Mouse (Mus musculus): ENCODE measurements around the gene Olfr372. TPM values are rescaled to one million over a fixed set of nuclear protein-coding genes. Genes with fewer than 3 reads are reported as not detected.
"Not testable (repeated sequence)": the region's sequence is repeated elsewhere in the genome, so short reads cannot be mapped to it uniquely, and the experiment has no call there.

The Olfr372 gene
- polyA plus RNA-seq (2014; fragmentation: Nextera tagmentation; extraction: Ambion mirVana), result not detected in 2 replicates

DNA sequence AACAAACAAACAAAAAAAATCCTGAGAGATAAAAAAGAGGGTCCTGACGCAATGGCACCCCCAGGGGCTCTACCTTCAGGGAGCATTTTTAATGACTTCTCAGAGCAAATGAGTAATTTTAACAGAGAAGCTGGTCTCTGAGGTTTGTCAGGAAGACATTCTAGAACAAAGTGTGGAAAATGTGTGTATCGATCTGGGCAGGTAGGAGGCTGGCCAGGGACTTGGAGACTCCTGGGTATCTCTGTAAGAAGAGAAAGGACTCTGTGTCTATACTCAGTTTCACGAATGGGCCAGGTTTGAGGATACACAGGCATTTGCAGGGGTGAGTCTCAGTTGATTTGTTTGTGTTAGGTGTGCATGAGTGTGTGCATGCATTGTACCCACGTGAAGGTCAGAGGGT is at the start of gene Olfr372:
Gene Olfr372, plus strand, starts transcription at position 301 of the 400 bp plus-strand sequence.
- not testable (repeated sequence) for H3K4me2 ChIP-seq (ENCODE audit: low read length); H3K27me3 ChIP-seq (replicated peaks; ENCODE audit: control insufficient read depth, insufficient read depth, low read length); DNase-seq (ENCODE audit: low spot score); H3K4me1 ChIP-seq (replicated peaks; ENCODE audit: control insufficient read depth, insufficient read depth, low read length); H3K9me3 ChIP-seq (ENCODE audit: control insufficient read depth, low read length); H3K9ac ChIP-seq (ENCODE audit: low read length); H3K4me3 ChIP-seq (ENCODE audit: low read depth, low read length); H3K36me3 ChIP-seq (ENCODE audit: control insufficient read depth, insufficient read depth, low read length); ATAC-seq (replicated peaks; ENCODE audit: low FRiP score, low TSS enrichment, low read depth); H3K27ac ChIP-seq (ENCODE audit: low read depth)
- WGBS, result 73% methylated on average over 4 of the region's 4 CpGs

DNA sequence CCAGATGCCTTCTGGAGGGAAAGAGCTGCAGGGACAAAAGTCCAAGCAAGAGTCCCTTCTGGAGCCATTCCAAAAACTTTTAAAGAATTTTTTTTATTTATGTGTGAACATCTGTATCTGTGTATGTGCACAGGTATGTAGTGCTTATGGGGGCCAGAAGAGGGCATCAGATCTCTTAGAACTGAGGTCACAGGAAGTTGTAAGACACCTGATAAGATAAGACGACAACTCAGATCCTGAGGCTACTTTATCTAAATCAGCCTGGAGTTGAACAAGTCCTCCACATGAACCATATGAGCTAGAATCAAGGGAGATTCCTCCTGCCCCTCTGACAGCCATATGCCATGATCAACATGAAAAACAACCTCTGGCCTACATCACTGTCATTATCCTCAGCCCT is 41.6 kb upstream of the Olfr372 start:
- no peaks in the 10 kb centered on the region for H3K36me3 ChIP-seq (ENCODE audit: control insufficient read depth, insufficient read depth, low read length)
- H3K9ac ChIP-seq (ENCODE audit: low read length), result no peak overlapping the region
- no peak overlapping the region for H3K4me3 ChIP-seq (ENCODE audit: low read depth, low read length)
- H3K9me3 ChIP-seq (ENCODE audit: control insufficient read depth, low read length), result no peaks in the 10 kb centered on the region
- 83% methylated on average over 1 of the region's 1 CpGs for WGBS
- H3K27me3 ChIP-seq (replicated peaks; ENCODE audit: control insufficient read depth, insufficient read depth, low read length), result no peaks in the 10 kb centered on the region
- DNase-seq (ENCODE audit: low spot score) (no peak), ATAC-seq (replicated peaks; ENCODE audit: low FRiP score, low TSS enrichment, low read depth) (no peak)
- H3K4me2 ChIP-seq (ENCODE audit: low read length), result no peak overlapping the region
- H3K4me1 ChIP-seq (replicated peaks; ENCODE audit: control insufficient read depth, insufficient read depth, low read length), result no peaks in the 10 kb centered on the region
- H3K27ac ChIP-seq (ENCODE audit: low read depth), result no peak overlapping the region

DNA sequence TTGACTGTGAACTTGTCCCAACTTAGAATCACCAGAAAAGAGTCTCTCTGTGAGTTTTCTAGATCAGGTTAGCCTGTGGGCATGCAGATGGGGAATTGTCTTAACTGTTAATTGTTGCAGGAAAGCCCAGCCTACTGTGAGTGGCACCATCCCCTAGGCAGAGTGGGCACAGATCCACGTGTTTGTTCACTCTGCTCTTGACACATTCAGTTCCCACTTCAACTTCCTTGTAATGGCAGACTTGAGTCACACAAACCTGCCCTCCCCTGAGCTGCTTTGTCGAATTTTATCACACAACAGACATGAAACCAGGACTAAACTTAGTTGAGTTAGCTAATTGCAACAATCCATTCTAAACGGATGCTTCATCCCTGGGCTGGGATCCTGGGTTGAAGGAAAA is 40.8 kb upstream of the Olfr372 start:
- Histone ChIP-seq H3K4me1 (replicated peaks; ENCODE audit: control insufficient read depth, insufficient read depth, low read length) (no peaks in the 10 kb centered on the region), H3K4me2 (ENCODE audit: low read length) (no peak overlapping the region), H3K4me3 (ENCODE audit: low read depth, low read length) (no peak overlapping the region), H3K27me3 (replicated peaks; ENCODE audit: control insufficient read depth, insufficient read depth, low read length) (no peaks in the 10 kb centered on the region), H3K27ac (ENCODE audit: low read depth) (no peak overlapping the region), H3K9ac (ENCODE audit: low read length) (no peak overlapping the region), H3K9me3 (ENCODE audit: control insufficient read depth, low read length) (no peaks in the 10 kb centered on the region), H3K36me3 (ENCODE audit: control insufficient read depth, insufficient read depth, low read length) (no peaks in the 10 kb centered on the region)
- 61% methylated on average over 3 of the region's 3 CpGs for WGBS
- DNase-seq (ENCODE audit: low spot score) (no peak), ATAC-seq (replicated peaks; ENCODE audit: low FRiP score, low TSS enrichment, low read depth) (no peak)

DNA sequence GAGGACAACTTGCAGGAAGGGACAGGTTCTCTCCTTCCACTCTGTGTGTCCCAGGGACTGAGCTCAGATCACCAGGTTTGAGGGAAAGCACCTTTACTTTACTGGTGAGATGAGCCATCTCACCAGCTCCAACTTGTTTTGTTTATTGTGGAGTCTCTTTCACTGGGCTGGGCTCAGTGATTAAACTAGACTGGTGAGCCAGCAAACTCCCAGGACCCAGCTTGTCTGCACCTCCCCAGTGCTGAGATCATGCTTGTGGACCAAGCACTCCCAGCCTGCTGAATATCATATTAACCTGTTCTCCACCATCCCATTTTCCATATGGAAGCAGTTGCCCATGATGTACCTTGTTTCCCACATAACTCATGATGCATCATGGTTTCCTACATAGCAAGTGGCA is 38.1 kb upstream of the Olfr372 start:
- Histone ChIP-seq H3K9ac (ENCODE audit: low read length) (no peak overlapping the region), H3K27ac (ENCODE audit: low read depth) (no peak overlapping the region), H3K4me2 (ENCODE audit: low read length) (no peak overlapping the region), H3K9me3 (ENCODE audit: control insufficient read depth, low read length) (no peaks in the 10 kb centered on the region), H3K4me1 (replicated peaks; ENCODE audit: control insufficient read depth, insufficient read depth, low read length) (no peaks in the 10 kb centered on the region), H3K4me3 (ENCODE audit: low read depth, low read length) (no peak overlapping the region), H3K36me3 (ENCODE audit: control insufficient read depth, insufficient read depth, low read length) (no peaks in the 10 kb centered on the region), H3K27me3 (replicated peaks; ENCODE audit: control insufficient read depth, insufficient read depth, low read length) (no peaks in the 10 kb centered on the region)
- no peak for ATAC-seq (replicated peaks; ENCODE audit: low FRiP score, low TSS enrichment, low read depth)
- DNase-seq (ENCODE audit: low spot score), result no peak

GRCm38 (mm10) chr8:72005912-72006311 is 35.1 kb upstream of the Olfr372 start:
- WGBS, result 82% methylated on average over 3 of the region's 3 CpGs
- no peak overlapping the region for H3K4me3 ChIP-seq (ENCODE audit: low read depth, low read length)
- no peak overlapping the region for H3K4me2 ChIP-seq (ENCODE audit: low read length)
- H3K9me3 ChIP-seq (ENCODE audit: control insufficient read depth, low read length), result no peaks in the 10 kb centered on the region
- H3K9ac ChIP-seq (ENCODE audit: low read length), result no peak overlapping the region
- H3K4me1 ChIP-seq (replicated peaks; ENCODE audit: control insufficient read depth, insufficient read depth, low read length), result no peaks in the 10 kb centered on the region
- DNase-seq (ENCODE audit: low spot score) (no peak), ATAC-seq (replicated peaks; ENCODE audit: low FRiP score, low TSS enrichment, low read depth) (no peak)
- no peak overlapping the region for H3K27ac ChIP-seq (ENCODE audit: low read depth)
- no peaks in the 10 kb centered on the region for H3K36me3 ChIP-seq (ENCODE audit: control insufficient read depth, insufficient read depth, low read length)
- no peaks in the 10 kb centered on the region for H3K27me3 ChIP-seq (replicated peaks; ENCODE audit: control insufficient read depth, insufficient read depth, low read length)

- 74% methylated on average over 1 of the region's 1 CpGs for WGBS
- H3K27me3 ChIP-seq (replicated peaks; ENCODE audit: control insufficient read depth, insufficient read depth, low read length), result no peaks in the 10 kb centered on the region
- ATAC-seq (replicated peaks; ENCODE audit: low FRiP score, low TSS enrichment, low read depth) (no peak), DNase-seq (ENCODE audit: low spot score) (no peak)
- no peaks in the 10 kb centered on the region for H3K36me3 ChIP-seq (ENCODE audit: control insufficient read depth, insufficient read depth, low read length)
- no peak overlapping the region for H3K4me3 ChIP-seq (ENCODE audit: low read depth, low read length)
- H3K4me2 ChIP-seq (ENCODE audit: low read length), result no peak overlapping the region
- H3K4me1 ChIP-seq (replicated peaks; ENCODE audit: control insufficient read depth, insufficient read depth, low read length), result no peaks in the 10 kb centered on the region
- H3K9ac ChIP-seq (ENCODE audit: low read length), result no peak overlapping the region
- no peak overlapping the region for H3K27ac ChIP-seq (ENCODE audit: low read depth)
- H3K9me3 ChIP-seq (ENCODE audit: control insufficient read depth, low read length), result no peaks in the 10 kb centered on the region
Measured at GRCm38 (mm10) chr8:72006763-72007162, 34.3 kb upstream of the Olfr372 start.

DNA sequence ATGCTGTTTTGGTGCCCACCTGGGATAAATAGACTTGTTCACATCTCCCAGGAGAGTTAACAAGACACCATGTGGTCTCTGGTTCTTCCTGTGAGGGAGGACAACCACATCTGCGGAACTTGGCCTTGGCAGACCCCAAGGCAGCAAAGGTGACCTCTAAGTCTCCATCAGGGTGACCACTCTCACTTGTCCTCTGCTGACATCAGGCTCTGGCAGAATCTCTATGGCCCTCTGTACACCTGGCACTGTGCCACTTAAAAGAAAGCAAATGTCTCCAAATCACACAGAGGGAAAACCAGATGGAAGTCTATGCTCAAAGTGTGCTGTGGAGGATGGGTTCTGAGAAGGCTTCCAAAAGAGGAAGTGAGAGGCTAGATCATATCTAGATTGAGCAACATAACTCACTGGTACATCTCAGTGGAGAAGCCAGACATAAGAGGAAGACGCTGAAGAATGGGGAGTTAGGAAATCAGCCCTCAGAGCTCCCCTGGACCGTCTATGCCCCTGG is 32.8 kb upstream of the Olfr372 start:
- Histone ChIP-seq H3K27me3 (replicated peaks; ENCODE audit: control insufficient read depth, insufficient read depth, low read length) (no peaks in the 10 kb centered on the region), H3K4me3 (ENCODE audit: low read depth, low read length) (no peak overlapping the region), H3K4me1 (replicated peaks; ENCODE audit: control insufficient read depth, insufficient read depth, low read length) (no peaks in the 10 kb centered on the region), H3K27ac (ENCODE audit: low read depth) (no peak overlapping the region), H3K36me3 (ENCODE audit: control insufficient read depth, insufficient read depth, low read length) (no peaks in the 10 kb centered on the region), H3K9me3 (ENCODE audit: control insufficient read depth, low read length) (no peaks in the 10 kb centered on the region), H3K4me2 (ENCODE audit: low read length) (no peak overlapping the region), H3K9ac (ENCODE audit: low read length) (no peak overlapping the region)
- DNase-seq (ENCODE audit: low spot score), result no peak
- WGBS, result 70% methylated on average over 3 of the region's 3 CpGs
- ATAC-seq (replicated peaks; ENCODE audit: low FRiP score, low TSS enrichment, low read depth), result no peak

DNA sequence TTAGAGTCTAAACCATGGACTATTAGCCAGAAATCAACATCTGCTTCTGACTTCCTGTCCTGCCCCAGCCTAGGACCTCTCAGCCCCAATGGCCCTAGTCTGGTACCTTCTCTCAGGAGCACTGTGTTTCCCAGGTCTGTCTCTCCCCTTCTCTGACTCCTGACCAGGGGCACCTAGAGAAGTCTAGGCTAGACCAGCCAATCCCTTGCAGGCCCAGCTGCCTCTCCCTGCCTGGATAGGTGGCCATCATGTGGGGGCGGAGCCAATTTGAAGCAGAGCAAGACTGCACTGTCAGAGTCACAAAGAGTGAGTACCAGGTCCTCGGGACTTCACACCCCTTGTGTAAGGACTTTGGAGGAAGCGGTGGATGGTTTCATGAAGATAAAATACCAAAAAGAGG is 31.5 kb upstream of the Olfr372 start, which contains the start of gene Cyp4f18:
Gene Cyp4f18, minus strand, starts transcription at position 154 of the 400 bp plus-strand sequence.
- WGBS, result 79% methylated on average over 3 of the region's 3 CpGs
- no peak for DNase-seq (ENCODE audit: low spot score)
- H3K27ac ChIP-seq (ENCODE audit: low read depth), result no peak within 1 kb of the TSS

DNA sequence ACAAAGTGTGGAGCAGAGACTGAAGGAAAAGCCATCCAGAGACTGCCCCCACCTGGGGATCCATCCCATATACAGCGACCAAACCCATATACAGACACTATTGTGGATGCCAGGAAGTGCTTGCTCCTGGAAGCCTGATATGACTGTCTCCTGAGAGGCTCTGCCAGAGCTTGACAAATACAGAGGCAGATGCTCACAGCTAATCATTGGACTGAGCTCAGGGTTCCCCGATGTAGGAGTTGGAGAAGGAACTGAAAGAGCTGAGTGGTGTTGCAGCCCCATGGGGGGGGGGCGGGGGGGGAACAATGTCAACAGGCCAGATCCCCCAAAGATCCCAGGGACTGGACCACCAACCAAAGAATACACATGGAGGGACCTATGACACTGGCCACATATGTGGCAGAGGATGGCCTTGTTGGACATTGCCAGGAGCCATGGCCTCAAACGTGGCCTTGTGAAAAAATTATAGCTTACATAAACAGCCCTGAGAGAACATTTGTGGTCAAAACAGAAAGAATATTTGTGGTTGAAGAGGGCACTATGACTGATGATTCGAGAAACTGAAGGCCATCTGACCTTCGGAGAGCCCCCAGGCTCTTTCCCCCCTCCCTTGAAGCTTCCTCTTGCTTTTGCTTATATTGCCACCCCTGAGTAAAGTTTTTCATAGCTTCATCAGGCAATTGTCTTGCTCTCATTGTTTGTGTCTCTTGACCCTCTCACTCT is 27.4 kb upstream of the Olfr372 start:
- WGBS, result 66% methylated on average over 6 of the region's 6 CpGs
- not testable (repeated sequence) for H3K4me2 ChIP-seq (ENCODE audit: low read length); H3K9ac ChIP-seq (ENCODE audit: low read length); H3K4me3 ChIP-seq (ENCODE audit: low read depth, low read length); H3K4me1 ChIP-seq (replicated peaks; ENCODE audit: control insufficient read depth, insufficient read depth, low read length); H3K36me3 ChIP-seq (ENCODE audit: control insufficient read depth, insufficient read depth, low read length); DNase-seq (ENCODE audit: low spot score); H3K27me3 ChIP-seq (replicated peaks; ENCODE audit: control insufficient read depth, insufficient read depth, low read length); ATAC-seq (replicated peaks; ENCODE audit: low FRiP score, low TSS enrichment, low read depth); H3K27ac ChIP-seq (ENCODE audit: low read depth); H3K9me3 ChIP-seq (ENCODE audit: control insufficient read depth, low read length)

More for the DNA sequence above, 31.5 kb upstream of the Olfr372 start, which contains the start of gene Cyp4f18:
- no peak for ATAC-seq (replicated peaks; ENCODE audit: low FRiP score, low TSS enrichment, low read depth)
- H3K4me1 ChIP-seq (replicated peaks; ENCODE audit: control insufficient read depth, insufficient read depth, low read length), result no peaks in the 10 kb centered on the region
- no peaks in the 10 kb centered on the region for H3K36me3 ChIP-seq (ENCODE audit: control insufficient read depth, insufficient read depth, low read length)
- H3K27me3 ChIP-seq (replicated peaks; ENCODE audit: control insufficient read depth, insufficient read depth, low read length), result no peaks in the 10 kb centered on the region
- H3K9me3 ChIP-seq (ENCODE audit: control insufficient read depth, low read length), result no peaks in the 10 kb centered on the region
- no peak within 1 kb of the TSS for H3K4me3 ChIP-seq (ENCODE audit: low read depth, low read length)
- H3K9ac ChIP-seq (ENCODE audit: low read length), result no peak within 1 kb of the TSS
- H3K4me2 ChIP-seq (ENCODE audit: low read length), result no peak within 1 kb of the TSS
